Comparison of ENCODE assay signal across 9 mouse cellular contexts in genomic region chr6:134443198-134443904, GRCm38 (mm10). TPM values are rescaled to one million over a fixed set of nuclear protein-coding genes. Genes with fewer than 3 reads are reported as not detected.
DNase-seq lines count a peak whose midpoint lies in the region; ATAC-seq and TF ChIP-seq lines count a peak whose summit lies in the region.
"Had no signal": no experiment of that assay in that cellular context is flagged by ENCODE, and none has a peak within 500 bp of the region (broad histone marks: within the 10 kb centered on the region; RNA-seq: fewer than 3 reads in every experiment).

No protein-coding gene starts in this region.

- peak overlapping the region; percentile 40; the same call in 1 of the 2 replicates for H3K27ac ChIP-seq in embryonic facial prominence, embryonic 15.5 days (replicated peaks)
- H3K27ac ChIP-seq in kidney, postnatal 0 days, result peak overlapping the region; percentile 70
- H3K27ac ChIP-seq in lung, postnatal 0 days (ENCODE audit: low read length), result peak overlapping the region; percentile 51
- H3K27ac ChIP-seq in forebrain, embryonic 10.5 days, result no peak overlapping the region
- H3K27ac ChIP-seq: heart, embryonic 15.5 days had no signal

- H3K9ac ChIP-seq in embryonic facial prominence, embryonic 15.5 days, result no peak overlapping the region
- no peak overlapping the region for H3K9ac ChIP-seq in kidney, postnatal 0 days (ENCODE audit: low read depth, low read length)
- H3K9ac ChIP-seq in lung, postnatal 0 days (replicated peaks; ENCODE audit: low read depth), result no peak overlapping the region
- H3K9ac ChIP-seq: heart, embryonic 15.5 days had no signal

- 0 out of 2 replicates have a peak, but pooled peaks have one; percentile 34 for TF ChIP-seq EP300 in lung, postnatal 0 days (IDR thresholded peaks at IDR 0.05)

- no peak for TF ChIP-seq CTCF in kidney, postnatal 0 days (IDR thresholded peaks at IDR 0.05; ENCODE audit: low read depth)
- TF ChIP-seq CTCF in lung, postnatal 0 days (IDR thresholded peaks at IDR 0.05), result no peak

- H3K4me1 ChIP-seq in embryonic facial prominence, embryonic 15.5 days, result peaks cover 16% of the 10 kb centered on the region
- H3K4me1 ChIP-seq in kidney, postnatal 0 days (replicated peaks; ENCODE audit: insufficient read depth, low read length), result peaks cover 8% of the 10 kb centered on the region
- 0 out of 2 replicates have a peak, but pooled peaks cover 3% of the 10 kb centered on the region for H3K4me1 ChIP-seq in lung, postnatal 0 days (ENCODE audit: insufficient read depth, low read depth, low read length)
- H3K4me1 ChIP-seq in forebrain, embryonic 10.5 days, result peaks cover 24% of the 10 kb centered on the region

- H3K9me3 ChIP-seq in embryonic facial prominence, embryonic 15.5 days (replicated peaks), result no peaks in the 10 kb centered on the region
- H3K9me3 ChIP-seq in kidney, postnatal 0 days (replicated peaks; ENCODE audit: low read length), result no peaks in the 10 kb centered on the region
- no peaks in the 10 kb centered on the region for H3K9me3 ChIP-seq in lung, postnatal 0 days (ENCODE audit: low read length)
- no peaks in the 10 kb centered on the region; the same call in 1 of the 2 replicates for H3K9me3 ChIP-seq in forebrain, embryonic 10.5 days
- H3K9me3 ChIP-seq: heart, embryonic 15.5 days had no signal

- H3K27me3 ChIP-seq in embryonic facial prominence, embryonic 15.5 days, result no peaks in the 10 kb centered on the region
- H3K27me3 ChIP-seq in kidney, postnatal 0 days (ENCODE audit: insufficient read depth, low read length), result no peaks in the 10 kb centered on the region
- H3K27me3 ChIP-seq in lung, postnatal 0 days (replicated peaks; ENCODE audit: insufficient read depth, low read length), result no peaks in the 10 kb centered on the region
- no peaks in the 10 kb centered on the region for H3K27me3 ChIP-seq in forebrain, embryonic 10.5 days (ENCODE audit: poor library complexity, severe bottlenecking)
- H3K27me3 ChIP-seq: heart, embryonic 15.5 days had no signal

- peaks cover 18% of the 10 kb centered on the region for H3K36me3 ChIP-seq in embryonic facial prominence, embryonic 15.5 days
- 0 out of 2 replicates have a peak, but pooled peaks cover 9% of the 10 kb centered on the region for H3K36me3 ChIP-seq in kidney, postnatal 0 days (ENCODE audit: insufficient read depth, low read length)
- H3K36me3 ChIP-seq in lung, postnatal 0 days (ENCODE audit: insufficient read depth, low read length), result 0 out of 2 replicates have a peak, but pooled peaks cover 5% of the 10 kb centered on the region
- peaks cover 30% of the 10 kb centered on the region for H3K36me3 ChIP-seq in forebrain, embryonic 10.5 days (replicated peaks)

- no peak for ATAC-seq in embryonic facial prominence, embryonic 15.5 days (ENCODE audit: insufficient number of reproducible peaks, low FRiP score, low TSS enrichment, low read depth)
- ATAC-seq in kidney, postnatal 0 days (replicated peaks; ENCODE audit: low FRiP score, low read depth), result peak; percentile 78
- peak; percentile 69 for ATAC-seq in lung, postnatal 0 days

- H3K4me2 ChIP-seq in embryonic facial prominence, embryonic 15.5 days (replicated peaks), result no peak overlapping the region
- no peak overlapping the region for H3K4me2 ChIP-seq in kidney, postnatal 0 days (ENCODE audit: low read length)
- no peak overlapping the region for H3K4me2 ChIP-seq in lung, postnatal 0 days (replicated peaks; ENCODE audit: low read depth, low read length)
- H3K4me2 ChIP-seq: heart, embryonic 15.5 days had no signal

- no peak overlapping the region for H3K4me3 ChIP-seq in embryonic facial prominence, embryonic 15.5 days (replicated peaks)
- H3K4me3 ChIP-seq in kidney, postnatal 0 days (replicated peaks; ENCODE audit: low read depth, low read length), result no peak overlapping the region
- H3K4me3 ChIP-seq in lung, postnatal 0 days (ENCODE audit: low read depth, low read length), result no peak overlapping the region
- H3K4me3 ChIP-seq in forebrain, embryonic 10.5 days, result no peak overlapping the region
- H3K4me3 ChIP-seq: heart, embryonic 15.5 days; myocyte had no signal

- DNase-seq in R1 (ENCODE audit: low read depth, low spot score), result peak; percentile 34
- DNase-seq in kidney, postnatal 0 days (ENCODE audit: low spot score), result peak; percentile 46
- peak; percentile 83 for DNase-seq in lung, postnatal 0 days (ENCODE audit: low spot score)
- no peak for DNase-seq in forebrain, embryonic 10.5 days (ENCODE audit: extremely low spot score, low spot score)
- no peak for DNase-seq in cerebellum, postnatal 36 days
- DNase-seq in Muller cell, postnatal 12 days (ENCODE audit: inconsistent ontology term), result no peak

- 77% methylated on average over 9 of the region's 9 CpGs for whole genome bisulfite sequencing in embryonic facial prominence, embryonic 15.5 days
- WGBS in kidney, postnatal 0 days, result 39% methylated on average over 9 of the region's 9 CpGs
- 40% methylated on average over 9 of the region's 9 CpGs for WGBS in lung, postnatal 0 days
- 85% methylated on average over 9 of the region's 9 CpGs for WGBS in forebrain, embryonic 10.5 days

RNA-seq across cellular contexts. Expression of gene Bcl2l14, which starts 47.2 kb away (rescaled TPM):
- 2.4 and 2.8 TPM in 2 replicates for polyA plus RNA-seq in embryonic facial prominence, embryonic 15.5 days (2015; fragmentation: Nextera tagmentation; extraction: Ambion mirVana)
- polyA plus RNA-seq in kidney, postnatal 0 days (2015; fragmentation: Nextera tagmentation; extraction: Ambion mirVana), result 9.3 and 10.2 TPM in 2 replicates
- 6.4 and 6.6 TPM in 2 replicates for polyA plus RNA-seq in lung, postnatal 0 days (2015; fragmentation: Nextera tagmentation; extraction: Ambion mirVana)
- 0.17 and 0.22 TPM in 2 replicates for polyA plus RNA-seq in forebrain, embryonic 10.5 days (2016; fragmentation: Nextera tagmentation; extraction: Ambion mirVana)

Comparison
In these comparisons a context has a peak if more than half of its experiments do, and no peak if none do; other contexts are left out.
1. DNase-seq: peak in R1 (single experiment), kidney, postnatal 0 days (single experiment) and lung, postnatal 0 days (single experiment); none in forebrain, embryonic 10.5 days (single experiment), cerebellum, postnatal 36 days (0 of 2) and Muller cell, postnatal 12 days (single experiment).